Mouse (Mus musculus) lung, postnatal 0 days (tissue): ENCODE measurements around the gene Stpg3.
"Not testable (repeated sequence)": the region's sequence is repeated elsewhere in the genome, so short reads cannot be mapped to it uniquely, and the experiment has no call there.

Source experiments
- CTCF ChIP-seq: IDR thresholded peaks from 2 replicates; pipeline ENCODE4 v1.5.1; 2016; ENCODE audit warnings: antibody characterized with exemption, mild to moderate bottlenecking
- EP300 ChIP-seq: IDR thresholded peaks from 2 replicates; pipeline ENCODE4 v1.6.1; 2016; ENCODE audit warnings: antibody characterized with exemption, mild to moderate bottlenecking, control low read depth

DNA sequence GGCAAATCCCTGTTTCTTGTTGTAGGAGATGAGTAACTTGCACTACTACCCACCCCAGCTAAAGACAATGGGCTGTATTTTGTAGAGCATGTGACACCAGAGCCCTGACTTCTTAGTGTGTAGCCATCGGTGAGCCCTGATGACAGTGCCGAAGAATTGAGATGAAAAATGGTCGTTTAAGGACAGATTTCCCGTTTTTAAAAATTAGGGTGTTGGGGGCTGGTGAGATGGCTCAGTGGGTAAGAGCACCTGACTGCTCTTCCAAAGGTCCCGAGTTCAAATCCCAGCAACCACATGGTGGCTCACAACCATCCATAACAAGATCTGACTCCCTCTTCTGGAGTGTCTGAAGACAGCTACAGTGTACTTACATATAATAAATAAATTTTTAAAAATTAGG, 42.8 kb upstream of the Stpg3 start:
- TF ChIP-seq CTCF, EP300: not testable (repeated sequence)
